In the genomic region with DNA sequence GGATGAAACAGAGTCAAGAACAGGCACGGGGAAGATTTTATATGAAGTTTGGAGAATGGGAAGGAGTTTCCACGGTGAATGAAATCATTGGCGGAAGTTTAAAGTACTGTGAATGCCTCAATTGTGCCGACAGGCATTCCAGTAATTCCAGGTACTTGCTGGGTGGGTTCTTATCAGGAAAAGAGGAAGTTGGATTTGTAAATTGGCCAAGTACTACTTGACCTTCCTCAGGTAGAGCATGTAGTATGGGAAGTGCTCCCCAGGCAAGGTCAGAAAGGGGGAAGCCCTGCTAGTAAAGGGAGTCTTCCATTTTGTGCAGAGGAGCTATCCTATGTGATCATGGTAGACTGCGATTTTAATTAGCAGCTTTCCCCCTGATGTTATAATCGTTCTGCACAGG, we compare ENCODE assay signal across 23 mouse cellular contexts. TPM values are rescaled to one million over a fixed set of nuclear protein-coding genes. Genes with fewer than 3 reads are reported as not detected.
"Had no signal": no experiment of that assay in that cellular context is flagged by ENCODE, and none has a peak within 500 bp of the region (broad histone marks: within the 10 kb centered on the region; RNA-seq: fewer than 3 reads in every experiment).

No protein-coding gene starts in this region.

- H3K4me3 ChIP-seq: layer of hippocampus, adult 2 months; left cerebral cortex, adult 2 months; liver, embryonic 13.5 days; megakaryocyte, embryonic 14.5 days; midbrain, embryonic 10.5 days; midbrain, embryonic 13.5 days; myocyte; neural tube, embryonic 13.5 days had no signal

- H3K36me3 ChIP-seq: liver, embryonic 13.5 days had no signal

- H3K4me2 ChIP-seq: liver, embryonic 13.5 days; midbrain, embryonic 13.5 days; neural tube, embryonic 13.5 days had no signal

- ATAC-seq: intestine, postnatal 0 days; midbrain, embryonic 13.5 days; midbrain, embryonic 16.5 days had no signal

- H3K27me3 ChIP-seq: liver, embryonic 13.5 days; megakaryocyte, embryonic 14.5 days; midbrain, embryonic 13.5 days; neural tube, embryonic 13.5 days had no signal

- H3K4me1 ChIP-seq: liver, embryonic 13.5 days; midbrain, embryonic 13.5 days; neural tube, embryonic 13.5 days had no signal

- H3K9me3 ChIP-seq: liver, embryonic 13.5 days; midbrain, embryonic 10.5 days; midbrain, embryonic 13.5 days; neural tube, embryonic 13.5 days had no signal

- H3K27ac ChIP-seq: kidney, postnatal 0 days; layer of hippocampus, adult 2 months; left cerebral cortex, adult 2 months; liver, embryonic 13.5 days; midbrain, embryonic 10.5 days; midbrain, embryonic 13.5 days; neural tube, embryonic 13.5 days had no signal

- DNase-seq: kidney, adult 2 months; kidney, postnatal 25 days; layer of hippocampus, adult 9-11 months; liver, embryonic 13.5 days; retina, postnatal 1 day; right cerebral cortex, postnatal 4 days; thymus, postnatal 36 days had no signal

- H3K9ac ChIP-seq: liver, embryonic 13.5 days; midbrain, embryonic 13.5 days; neural tube, embryonic 13.5 days had no signal

RNA-seq across cellular contexts. Expression of gene Stx19, which starts 59.2 kb away (rescaled TPM):
- total RNA-seq: layer of hippocampus, adult 2 months; layer of hippocampus, postnatal 25 days; left cerebral cortex, adult 2 months; left cerebral cortex, postnatal 10 days; left cerebral cortex, postnatal 36 days; liver, adult 2 months; monocyte, adult 5-6 weeks had no signal
- polyA plus RNA-seq: kidney, adult 2 months; large intestine, adult 2 months; liver, adult 2 months; myocyte had no signal
